Mouse (Mus musculus) MEL (cell line): Measurements from ENCODE around the gene Tmtc4. TPM values are rescaled to one million over a fixed set of nuclear protein-coding genes. Genes with fewer than 3 reads are reported as not detected.

Source experiments
- DNase-seq: peaks from one replicate; pipeline ENCODE4 v3.0.0; 2011; ENCODE audit warnings: low read depth, low spot score
- H3K27ac ChIP-seq: 2 replicates; pipeline ENCODE4 v1.5.1; 2012; ENCODE audit warnings: low read depth, mild to moderate bottlenecking, control low read depth, low read length, moderate library complexity; ENCODE audit not compliant: control insufficient read depth
- H3K27me3 ChIP-seq, 2 experiments: fragments of 150-350 bp in 1 of 2; sonication (generic) in 1 of 2; 2 replicates each; pipeline ENCODE4 v1.6.1; 2012; ENCODE audit warnings: low read length in 2 of 2, mild to moderate bottlenecking in 2 of 2, improper control_type of control experiment in 1 of 2, moderate library complexity in 1 of 2; ENCODE audit not compliant: insufficient read depth in 2 of 2, control insufficient read depth in 1 of 2
- H3K36me3 ChIP-seq, 2 experiments: 2 replicates each; pipeline ENCODE4 v1.6.1; 2012 to 2014; ENCODE audit warnings: low read length in 2 of 2, improper control_type of control experiment in 1 of 2, inconsistent platforms in 1 of 2, mild to moderate bottlenecking in 1 of 2; ENCODE audit not compliant: insufficient read depth in 2 of 2, control insufficient read depth in 1 of 2
- H3K4me1 ChIP-seq, 2 experiments: fragments of 150-350 bp in 1 of 2; sonication (generic) in 1 of 2; 2 replicates each; pipeline ENCODE4 v1.6.1; 2012; ENCODE audit warnings: low read length in 2 of 2, improper control_type of control experiment in 1 of 2, mild to moderate bottlenecking in 1 of 2; ENCODE audit not compliant: insufficient read depth in 2 of 2, control insufficient read depth in 1 of 2
- H3K4me3 ChIP-seq, 2 experiments: fragments of 150-350 bp in 1 of 2; sonication (generic) in 1 of 2; 2 replicates each; pipeline ENCODE4 v1.5.1; 2012; ENCODE audit warnings: low read depth in 2 of 2, low read length in 2 of 2, mild to moderate bottlenecking in 2 of 2, moderate library complexity in 2 of 2, control low read depth in 1 of 2, improper control_type of control experiment in 1 of 2; ENCODE audit not compliant: control insufficient read depth in 1 of 2, insufficient read depth in 1 of 2
- H3K79me2 ChIP-seq: 2 replicates; pipeline ENCODE4 v1.6.1; 2012; ENCODE audit warnings: mild to moderate bottlenecking, low read length, moderate library complexity; ENCODE audit not compliant: control insufficient read depth, poor library complexity, insufficient read depth
- H3K9ac ChIP-seq: 2 replicates; pipeline ENCODE4 v1.6.1; 2012; ENCODE audit warnings: low read depth, mild to moderate bottlenecking, control low read depth, low read length, moderate library complexity; ENCODE audit not compliant: control insufficient read depth, poor library complexity, severe bottlenecking
- H3K9me3 ChIP-seq: fragments of 150-350 bp; sonication (generic); replicated peaks from 2 replicates; pipeline ENCODE4 v1.6.1; 2012; ENCODE audit warnings: mild to moderate bottlenecking, low read length, improper control_type of control experiment, moderate library complexity; ENCODE audit not compliant: insufficient read depth
- BHLHE40 ChIP-seq: IDR thresholded peaks from 2 replicates; pipeline ENCODE4 v1.6.1; 2012; ENCODE audit warnings: low read depth, mild to moderate bottlenecking, inconsistent platforms, low read length, improper control_type of control experiment, borderline replicate concordance
- CHD2 ChIP-seq: IDR thresholded peaks from 2 replicates; pipeline ENCODE4 v1.6.1; 2011; ENCODE audit warnings: low read length, improper control_type of control experiment
- CTCF ChIP-seq, 3 experiments: IDR thresholded peaks in 2 of 3; conservative IDR thresholded peaks in 1 of 3; 2 replicates each; pipeline ENCODE4 v1.5.1; 2011 to 2012; ENCODE audit warnings: low read length in 3 of 3, low read depth in 2 of 3, mild to moderate bottlenecking in 2 of 3, improper control_type of control experiment in 1 of 3, inconsistent platforms in 1 of 3, mixed read lengths in 1 of 3, moderate library complexity in 1 of 3; ENCODE audit not compliant: control insufficient read depth in 1 of 3, insufficient read depth in 1 of 3, poor library complexity in 1 of 3, severe bottlenecking in 1 of 3
- ELF1 ChIP-seq: IDR thresholded peaks from 2 replicates; pipeline ENCODE4 v1.6.1; 2014; ENCODE audit warnings: low read depth, mild to moderate bottlenecking, inconsistent platforms, low read length, improper control_type of control experiment, moderate library complexity
- EP300 ChIP-seq, 2 experiments: IDR thresholded peaks; 2 replicates each; pipeline ENCODE4 v1.6.1; 2011; ENCODE audit warnings: improper control_type of control experiment in 2 of 2, low read length in 2 of 2, low read depth in 1 of 2, mild to moderate bottlenecking in 1 of 2
- ETS1 ChIP-seq: IDR thresholded peaks from 2 replicates; pipeline ENCODE4 v1.6.1; 2012; ENCODE audit warnings: low read depth, mild to moderate bottlenecking, inconsistent platforms, low read length, improper control_type of control experiment, moderate library complexity
- GABPA ChIP-seq: IDR thresholded peaks from 2 replicates; pipeline ENCODE4 v1.6.1; 2012; ENCODE audit warnings: low read depth, mild to moderate bottlenecking, inconsistent platforms, low read length, improper control_type of control experiment, moderate library complexity
- GATA1 ChIP-seq: IDR thresholded peaks from 2 replicates; pipeline ENCODE4 v1.6.1; 2011; ENCODE audit warnings: low read depth, low read length, improper control_type of control experiment
- JUND ChIP-seq: IDR thresholded peaks from 2 replicates; pipeline ENCODE4 v1.6.1; 2011; ENCODE audit warnings: low read depth, mild to moderate bottlenecking, improper control_type of control experiment, low read length
- MAFK ChIP-seq: IDR thresholded peaks from 2 replicates; pipeline ENCODE4 v1.6.1; 2011; ENCODE audit warnings: low read depth, mild to moderate bottlenecking, low read length, improper control_type of control experiment, borderline replicate concordance
- MAX ChIP-seq: IDR thresholded peaks from 2 replicates; pipeline ENCODE4 v1.6.1; 2011; ENCODE audit warnings: low read length, improper control_type of control experiment
- MXI1 ChIP-seq: IDR thresholded peaks from 2 replicates; pipeline ENCODE4 v1.6.1; 2011; ENCODE audit warnings: mild to moderate bottlenecking, low read depth, low read length, improper control_type of control experiment
- RAD21 ChIP-seq: IDR thresholded peaks from 2 replicates; pipeline ENCODE4 v1.6.1; 2011; ENCODE audit warnings: mild to moderate bottlenecking, low read depth, low read length, improper control_type of control experiment
- SIN3A ChIP-seq: IDR thresholded peaks from 2 replicates; pipeline ENCODE4 v1.6.1; 2012; ENCODE audit warnings: low read length, improper control_type of control experiment, inconsistent platforms
- SMC3 ChIP-seq: IDR thresholded peaks from 2 replicates; pipeline ENCODE4 v1.6.1; 2011; ENCODE audit warnings: low read depth, low read length, improper control_type of control experiment
- TAL1 ChIP-seq: IDR thresholded peaks from 2 replicates; pipeline ENCODE4 v1.6.1; 2012; ENCODE audit warnings: mild to moderate bottlenecking, inconsistent platforms, low read length, moderate library complexity, mixed read lengths
- TBP ChIP-seq: IDR thresholded peaks from 2 replicates; pipeline ENCODE4 v1.8.0; 2011; ENCODE audit warnings: low read depth, low read length, improper control_type of control experiment
- TCF12 ChIP-seq: IDR thresholded peaks from 2 replicates; pipeline ENCODE4 v1.6.1; 2014; ENCODE audit warnings: low read depth, mild to moderate bottlenecking, inconsistent platforms, low read length, improper control_type of control experiment, moderate library complexity
- USF1 ChIP-seq: IDR thresholded peaks from 2 replicates; pipeline ENCODE4 v1.6.1; 2014; ENCODE audit warnings: low read depth, mild to moderate bottlenecking, inconsistent platforms, low read length, improper control_type of control experiment, moderate library complexity
- USF2 ChIP-seq, 2 experiments: IDR thresholded peaks; 2 replicates each; pipeline ENCODE4 v1.6.1; 2011 to 2012; ENCODE audit warnings: improper control_type of control experiment in 2 of 2, low read length in 2 of 2, borderline replicate concordance in 1 of 2, inconsistent platforms in 1 of 2, low read depth in 1 of 2, mild to moderate bottlenecking in 1 of 2; ENCODE audit not compliant: insufficient read depth in 1 of 2
- ZC3H11A ChIP-seq: IDR thresholded peaks from 2 replicates; pipeline ENCODE4 v1.6.1; 2012; ENCODE audit warnings: low read depth, mild to moderate bottlenecking, inconsistent platforms, low read length, improper control_type of control experiment
- ZKSCAN1 ChIP-seq: IDR thresholded peaks from 2 replicates; pipeline ENCODE4 v1.6.1; 2012; ENCODE audit warnings: low read depth, mild to moderate bottlenecking, inconsistent platforms, low read length, improper control_type of control experiment, moderate library complexity
- ZNF384 ChIP-seq: IDR thresholded peaks from 2 replicates; pipeline ENCODE4 v1.6.1; 2012; ENCODE audit warnings: low read depth, mild to moderate bottlenecking, inconsistent platforms, low read length, improper control_type of control experiment
- polyA plus RNA-seq, 2 experiments: library from polyadenylated mRNA; stranded (reverse) in 1 of 2; unstranded in 1 of 2; fragments of >175 nt in 1 of 2; fragments of >200 nt in 1 of 2; gene quantifications; 2 replicates each; pipeline versions ENCODE4 v1.2.1 to v1.2.4; 2012; ENCODE audit warnings: low replicate concordance in 2 of 2, low read depth in 1 of 2; ENCODE audit not compliant: insufficient read length in 2 of 2, insufficient read depth in 1 of 2, missing spikeins in 1 of 2
- total RNA-seq: library from RNA; depleted of rRNA; stranded (reverse); fragments of 300-350 nt; gene quantifications from 2 replicates; pipeline ENCODE4 v1.2.3, GENCODE M21; 2012

The Tmtc4 gene
- total and polyA plus RNA-seq, 3 experiments = 10.4 to 11.5 TPM; not detected in 1

DNA sequence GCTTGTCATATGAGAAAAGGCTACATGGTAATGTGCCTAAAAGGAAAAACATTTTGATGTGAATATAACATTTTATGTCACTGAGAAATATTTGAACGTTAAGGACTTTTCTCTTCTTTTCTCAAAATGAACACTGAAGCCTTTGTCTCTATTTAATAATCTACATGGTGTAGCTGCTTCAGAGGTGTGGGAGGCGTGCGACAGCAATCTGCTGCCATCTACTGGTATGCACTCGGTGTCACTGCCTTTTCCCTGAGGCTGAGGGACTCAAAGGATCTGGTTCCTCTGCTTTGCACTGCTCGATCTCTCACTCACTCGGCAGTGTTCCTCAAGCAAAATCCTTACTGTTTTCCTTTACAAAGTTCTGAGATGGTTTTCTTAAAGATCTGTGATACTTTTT, 107.7 kb downstream of the Tmtc4 start:
- H3K27ac ChIP-seq = no peak overlapping the region
- H3K4me1 ChIP-seq = no peaks in the 10 kb centered on the region

DNA sequence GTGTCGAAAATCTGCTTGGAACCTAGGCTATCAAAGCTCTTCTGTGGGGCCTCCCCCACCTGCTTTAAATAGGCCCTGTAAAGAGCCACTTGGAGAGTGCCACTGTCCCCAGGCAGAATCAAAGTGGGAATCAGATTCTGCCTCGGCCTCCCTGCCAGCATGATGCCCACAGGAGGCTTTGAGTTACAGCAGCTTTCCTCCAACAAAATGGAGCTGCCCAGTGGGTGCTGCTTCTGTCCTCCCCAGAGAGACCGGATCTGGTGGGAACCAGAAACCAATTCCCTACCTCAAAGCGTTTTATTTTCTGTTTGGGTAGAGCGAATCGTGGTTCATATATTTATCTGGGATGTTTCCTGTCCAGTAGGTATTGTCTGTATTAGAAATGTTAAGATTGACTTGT, 108.2 kb downstream of the Tmtc4 start:
- no peak overlapping the region for H3K9ac ChIP-seq
- no peaks in the 10 kb centered on the region for H3K79me2 ChIP-seq
- H3K36me3 ChIP-seq = no peaks in the 10 kb centered on the region
- no peak overlapping the region for H3K27ac ChIP-seq
- no peak overlapping the region for H3K4me3 ChIP-seq
- no peaks in the 10 kb centered on the region for H3K27me3 ChIP-seq
- TF ChIP-seq ZKSCAN1 (no peak), MXI1 (no peak), USF2 (IDR thresholded peaks at IDR 0.05; ENCODE audit: borderline replicate concordance in 1 of 2, insufficient read depth in 1 of 2, low read depth in 1 of 2, low read length in 2 of 2) (no peak), ELF1 (no peak), ETS1 (no peak), JUND (no peak), TCF12 (no peak), TAL1 (no peak), BHLHE40 (no peak), EP300 (IDR thresholded peaks at IDR 0.05; ENCODE audit: low read depth in 1 of 2, low read length in 2 of 2) (no peak)
- no peak for DNase-seq
- no peaks in the 10 kb centered on the region for H3K9me3 ChIP-seq
- H3K4me1 ChIP-seq = no peaks in the 10 kb centered on the region

More for the DNA sequence above, 107.7 kb downstream of the Tmtc4 start:
- Histone ChIP-seq H3K9ac (no peak overlapping the region), H3K4me3 (no peak overlapping the region), H3K36me3 (no peaks in the 10 kb centered on the region), H3K27me3 (no peaks in the 10 kb centered on the region), H3K9me3 (no peaks in the 10 kb centered on the region), H3K79me2 (no peaks in the 10 kb centered on the region)
- DNase-seq = peak; percentile 85
- TF ChIP-seq CHD2 (no peak), SMC3 (peak; percentile 98), ZNF384 (0 out of 2 replicates have a peak, but pooled peaks have one; percentile 39), USF1 (no peak), SIN3A (peak; percentile 48; the same call in 1 of the 2 replicates), ELF1 (no peak), RAD21 (no peak; the same call in none of the 2 replicates), GATA1 (0 out of 2 replicates have a peak, but pooled peaks have one; percentile 7), MAX (no peak; the same call in 1 of the 2 replicates), MAFK (no peak), GABPA (no peak), TBP (0 out of 2 replicates have a peak, but pooled peaks have one; percentile 39), ZC3H11A (peak; percentile 97), CTCF (IDR thresholded peaks at IDR 0.05 in 2 of 3, conservative IDR thresholded peaks at IDR 0.05 in 1 of 3; ENCODE audit: control insufficient read depth in 1 of 3, insufficient read depth in 1 of 3, low read depth in 2 of 3, low read length in 3 of 3, poor library complexity in 1 of 3, severe bottlenecking in 1 of 3) (peak; percentile 95 to 99 (median 98))
